Mouse (Mus musculus): ENCODE measurements around the gene Ptgr1.

The Ptgr1 gene

GRCm38 (mm10) chr4:58925664-58926063, 61.3 kb downstream of the Ptgr1 start:
- DNase-seq = no peak

- DNase-seq = no peak
Measured at GRCm38 (mm10) chr4:58923933-58924332, 63.0 kb downstream of the Ptgr1 start.
